24 mouse cellular contexts compared by ENCODE assay signal in genomic region chr6:24952341-24952740, GRCm38 (mm10). TPM values are rescaled to one million over a fixed set of nuclear protein-coding genes. Genes with fewer than 3 reads are reported as not detected.
DNase-seq lines count a peak whose midpoint lies in the region; ATAC-seq and TF ChIP-seq lines count a peak whose summit lies in the region.
"Had no signal": no experiment of that assay in that cellular context is flagged by ENCODE, and none has a peak within 500 bp of the region (broad histone marks: within the 10 kb centered on the region; RNA-seq: fewer than 3 reads in every experiment).

No protein-coding gene starts in this region.

- TF ChIP-seq CTCF in liver, postnatal 0 days (IDR thresholded peaks at IDR 0.05; ENCODE audit: low read depth), result no peak
- no peak for TF ChIP-seq CTCF in kidney, postnatal 0 days (IDR thresholded peaks at IDR 0.05; ENCODE audit: low read depth)

- no peak overlapping the region for H3K27ac ChIP-seq in liver, postnatal 0 days (ENCODE audit: low read depth)
- no peak overlapping the region for H3K27ac ChIP-seq in liver, embryonic 12.5 days
- H3K27ac ChIP-seq in kidney, postnatal 0 days, result peak overlapping the region; percentile 62; the same call in 1 of the 2 replicates
- H3K27ac ChIP-seq: embryonic facial prominence, embryonic 12.5 days; limb, embryonic 13.5 days; liver, embryonic 14.5 days had no signal

- no peak for TF ChIP-seq EP300 in liver, postnatal 0 days (IDR thresholded peaks at IDR 0.05; ENCODE audit: low read depth)

- no peaks in the 10 kb centered on the region for H3K36me3 ChIP-seq in liver, postnatal 0 days (replicated peaks; ENCODE audit: insufficient read depth, low read length)
- no peaks in the 10 kb centered on the region for H3K36me3 ChIP-seq in liver, embryonic 12.5 days
- no peaks in the 10 kb centered on the region for H3K36me3 ChIP-seq in kidney, postnatal 0 days (ENCODE audit: insufficient read depth, low read length)
- H3K36me3 ChIP-seq: embryonic facial prominence, embryonic 12.5 days; limb, embryonic 13.5 days had no signal

- no peak overlapping the region for H3K4me2 ChIP-seq in liver, postnatal 0 days (ENCODE audit: low read depth, low read length)
- no peak overlapping the region for H3K4me2 ChIP-seq in liver, embryonic 12.5 days
- H3K4me2 ChIP-seq in kidney, postnatal 0 days (ENCODE audit: low read length), result peak overlapping the region; percentile 70; the same call in 1 of the 2 replicates
- H3K4me2 ChIP-seq: embryonic facial prominence, embryonic 12.5 days; limb, embryonic 13.5 days; lung, embryonic 14.5 days had no signal

- ATAC-seq in liver, postnatal 0 days, result peak; percentile 43; the same call in 1 of the 2 replicates
- no peak for ATAC-seq in liver, embryonic 12.5 days
- no peak for ATAC-seq in kidney, postnatal 0 days (replicated peaks; ENCODE audit: low FRiP score, low read depth)
- ATAC-seq: CD4-positive, CD25-positive, alpha-beta regulatory T cell, adult 4 months; forebrain, embryonic 14.5 days; inflammation-experienced regulatory T-cells, adult 6 months had no signal

- no peaks in the 10 kb centered on the region for H3K9me3 ChIP-seq in liver, postnatal 0 days (ENCODE audit: low read length)
- no peaks in the 10 kb centered on the region for H3K9me3 ChIP-seq in liver, embryonic 12.5 days (replicated peaks)
- no peaks in the 10 kb centered on the region for H3K9me3 ChIP-seq in kidney, postnatal 0 days (replicated peaks; ENCODE audit: low read length)
- H3K9me3 ChIP-seq: embryonic facial prominence, embryonic 12.5 days; limb, embryonic 13.5 days had no signal

- peaks cover 12% of the 10 kb centered on the region for H3K4me1 ChIP-seq in liver, postnatal 0 days (ENCODE audit: insufficient read depth)
- H3K4me1 ChIP-seq in liver, embryonic 12.5 days, result 0 out of 2 replicates have a peak, but pooled peaks cover 4% of the 10 kb centered on the region
- 0 out of 2 replicates have a peak, but pooled peaks cover 11% of the 10 kb centered on the region for H3K4me1 ChIP-seq in kidney, postnatal 0 days (replicated peaks; ENCODE audit: insufficient read depth, low read length)
- H3K4me1 ChIP-seq: embryonic facial prominence, embryonic 12.5 days had no signal

- no peak overlapping the region for H3K4me3 ChIP-seq in liver, postnatal 0 days (ENCODE audit: low read depth, low read length)
- no peak overlapping the region for H3K4me3 ChIP-seq in liver, embryonic 12.5 days
- H3K4me3 ChIP-seq in kidney, postnatal 0 days (replicated peaks; ENCODE audit: low read depth, low read length), result no peak overlapping the region; the same call in 1 of the 2 replicates
- H3K4me3 ChIP-seq: embryonic facial prominence, embryonic 12.5 days; limb, embryonic 13.5 days had no signal

- no peak overlapping the region for H3K9ac ChIP-seq in liver, postnatal 0 days (replicated peaks)
- no peak overlapping the region for H3K9ac ChIP-seq in liver, embryonic 12.5 days
- H3K9ac ChIP-seq in kidney, postnatal 0 days (ENCODE audit: low read depth, low read length), result no peak overlapping the region
- H3K9ac ChIP-seq: embryonic facial prominence, embryonic 12.5 days; limb, embryonic 13.5 days; liver, embryonic 14.5 days; lung, embryonic 14.5 days had no signal

- WGBS in liver, postnatal 0 days (ENCODE audit: insufficient replicate concordance), result 64% methylated on average over 5 of the region's 5 CpGs
- WGBS in liver, embryonic 12.5 days (ENCODE audit: insufficient replicate concordance), result 63% methylated on average over 5 of the region's 5 CpGs
- WGBS in kidney, postnatal 0 days, result 50% methylated on average over 5 of the region's 5 CpGs

- peak; percentile 47 for DNase-seq in kidney, adult 18-20 months
- no peak for DNase-seq in kidney, postnatal 4 days
- DNase-seq in liver, postnatal 0 days, result no peak
- peak; percentile 11 for DNase-seq in kidney, postnatal 0 days (ENCODE audit: low spot score)
- no peak for DNase-seq in embryo, embryonic 11 days
- DNase-seq in T-cell, adult 2 months (ENCODE audit: low spot score), result no peak
- DNase-seq: cerebellum, adult 2 months; cerebellum, postnatal 25 days; gastrocnemius, postnatal 14 days; heart, postnatal 14 days; layer of hippocampus, adult 9-11 months; lung, embryonic 14.5 days; lung, postnatal 14 days; midbrain, embryonic 14.5 days; right cerebral cortex, postnatal 25 days; thymus, postnatal 14 days had no signal

- peaks cover 31% of the 10 kb centered on the region for H3K27me3 ChIP-seq in liver, postnatal 0 days (ENCODE audit: insufficient read depth, low read length)
- H3K27me3 ChIP-seq in liver, embryonic 12.5 days (replicated peaks), result peaks cover 34% of the 10 kb centered on the region
- H3K27me3 ChIP-seq in kidney, postnatal 0 days (ENCODE audit: insufficient read depth, low read length), result no peaks in the 10 kb centered on the region

RNA-seq across cellular contexts. Expression of gene Tmem229a, which starts 3.8 kb away (rescaled TPM):
- 0.11 and 0.13 TPM in 2 replicates for polyA plus RNA-seq in liver, postnatal 0 days (2015; fragmentation: Nextera tagmentation; extraction: Ambion mirVana)
- 0.05 and 0.07 TPM in 2 replicates for polyA plus RNA-seq in liver, embryonic 12.5 days (2016; fragmentation: Nextera tagmentation; extraction: Ambion mirVana)
- polyA plus RNA-seq in kidney, postnatal 0 days (2015; fragmentation: Nextera tagmentation; extraction: Ambion mirVana), result 17.3 and 20.8 TPM in 2 replicates
- polyA plus RNA-seq: CD4-positive, CD25-positive, alpha-beta regulatory T cell, adult 4 months; heart, embryonic 14.5 days had no signal

Comparison
In these comparisons a context has a peak if more than half of its experiments do, and no peak if none do; other contexts are left out.
1. DNase-seq: peak in kidney, adult 18-20 months (single experiment) and kidney, postnatal 0 days (single experiment); none in kidney, postnatal 4 days (0 of 2), liver, postnatal 0 days (single experiment), embryo, embryonic 11 days (single experiment) and T-cell, adult 2 months (single experiment).
2. RNA of gene Tmem229a, which starts 3.8 kb away (polyA plus RNA-seq): 17.3 to 20.8 TPM in kidney, postnatal 0 days; 0.11 to 0.13 TPM in liver, postnatal 0 days and 0.05 to 0.07 TPM in liver, embryonic 12.5 days; every median in the first group is over 10 times any median in the second.